Mouse (Mus musculus) layer of hippocampus, adult 8-10 months (tissue): Measurements from ENCODE around the gene Cnih1. TPM values are rescaled to one million over a fixed set of nuclear protein-coding genes. Genes with fewer than 3 reads are reported as not detected.

Experiments used
- DNase-seq, 2 experiments: peaks; one replicate each; pipeline ENCODE4 v3.0.0; 2022; ENCODE audit warnings: low spot score in 2 of 2
- total RNA-seq, 4 experiments: library from RNA; stranded (reverse); gene quantifications; 2 replicates each; pipeline ENCODE4 v1.2.4; 2022

Cnih1 gene
- total RNA-seq, 4 experiments from 2014 or later = 66.8 to 80.8 (median 73.2) TPM

GRCm38 (mm10) chr14:46725743-46726142, 62.5 kb downstream of the Cnih1 start:
- DNase-seq = peak in 1 of 2 experiments; percentile 9

Other genes with a start within 250 kb of the Cnih1 start
- gene Cdkn3, start 27.9 kb downstream of the Cnih1 start, total RNA-seq = 1 to 10 TPM in 1 of 4 experiments, under 1 TPM in 2, not detected in 1; 0.41 to 1.3 (median 0.52) TPM
- 100 to 1,000 TPM; 139 to 172 (median 157) TPM for gene Gmfb, start 33.8 kb upstream of the Cnih1 start, total RNA-seq
- gene Cgrrf1, start 43.7 kb upstream of the Cnih1 start, total RNA-seq = 10 to 100 TPM; 19.9 to 31.3 (median 24.3) TPM
- gene Samd4, start 94.4 kb upstream of the Cnih1 start, total RNA-seq = 10 to 100 TPM; 14.5 to 19.9 (median 17.1) TPM